25 mouse cellular contexts compared by ENCODE assay signal in genomic region chr5:73023801-73024200, GRCm38 (mm10). TPM values are rescaled to one million over a fixed set of nuclear protein-coding genes. Genes with fewer than 3 reads are reported as not detected.
A peak's percentile ranks its signal among the peaks of the same experiment; 100 is the strongest.
DNase-seq lines count a peak whose midpoint lies in the region; ATAC-seq lines count a peak whose summit lies in the region.
"Had no signal": no experiment of that assay in that cellular context is flagged by ENCODE, and none has a peak within 500 bp of the region (broad histone marks: within the 10 kb centered on the region; RNA-seq: fewer than 3 reads in every experiment).

No protein-coding gene starts in this region.

- no peak overlapping the region for H3K9ac ChIP-seq in heart, embryonic 11.5 days (ENCODE audit: low read depth, low read length)

- no peak overlapping the region for H3K4me2 ChIP-seq in heart, embryonic 11.5 days

- peaks cover 5% of the 10 kb centered on the region for H3K4me1 ChIP-seq in heart, embryonic 10.5 days
- peaks cover under 1% of the 10 kb centered on the region for H3K4me1 ChIP-seq in heart, embryonic 11.5 days (ENCODE audit: control insufficient read depth, insufficient read depth, low read length)

- no peak overlapping the region for H3K4me3 ChIP-seq in heart, embryonic 10.5 days
- no peak overlapping the region for H3K4me3 ChIP-seq in heart, embryonic 11.5 days (ENCODE audit: low read depth, low read length)

- peaks cover 52% of the 10 kb centered on the region for H3K36me3 ChIP-seq in heart, embryonic 10.5 days
- H3K36me3 ChIP-seq in heart, embryonic 11.5 days (ENCODE audit: control insufficient read depth, insufficient read depth, low read length), result peaks cover 6% of the 10 kb centered on the region

- 95% methylated on average over 13 of the region's 13 CpGs for WGBS in heart, embryonic 10.5 days
- WGBS in heart, embryonic 11.5 days (ENCODE audit: insufficient replicate concordance), result 93% methylated on average over 13 of the region's 13 CpGs

- ATAC-seq in heart, embryonic 11.5 days (replicated peaks; ENCODE audit: insufficient number of reproducible peaks, low FRiP score, low TSS enrichment), result no peak
- ATAC-seq: activated CD4-positive, CD25-positive, alpha-beta regulatory T cell, adult 4 months; CD4-positive, CD25-positive, alpha-beta regulatory T cell, adult 4 months; Patski had no signal

- no peak overlapping the region for H3K27ac ChIP-seq in heart, embryonic 10.5 days
- H3K27ac ChIP-seq in heart, embryonic 11.5 days (ENCODE audit: low read depth, low read length), result no peak overlapping the region

- no peaks in the 10 kb centered on the region for H3K9me3 ChIP-seq in heart, embryonic 10.5 days
- no peaks in the 10 kb centered on the region for H3K9me3 ChIP-seq in heart, embryonic 11.5 days (replicated peaks; ENCODE audit: control insufficient read depth, low read length)
- H3K9me3 ChIP-seq: G1E had no signal

- H3K27me3 ChIP-seq in heart, embryonic 10.5 days (ENCODE audit: insufficient read depth, poor library complexity, severe bottlenecking), result no peaks in the 10 kb centered on the region
- H3K27me3 ChIP-seq in heart, embryonic 11.5 days (ENCODE audit: control insufficient read depth, insufficient read depth, low read length), result no peaks in the 10 kb centered on the region
- H3K27me3 ChIP-seq: CH12.LX, Patski had no signal

- peak; percentile 73 for DNase-seq in heart, adult 11 months
- no peak for DNase-seq in heart, adult 8-10 months (ENCODE audit: low spot score)
- peak; percentile 59 for DNase-seq in heart, embryonic 10.5 days (ENCODE audit: low spot score)
- DNase-seq: adrenal gland, adult 2 months; adrenal gland, adult 8-10 months; adrenal gland, postnatal 10 days; adrenal gland, postnatal 14 days; adrenal gland, postnatal 25 days; adrenal gland, postnatal 36 days; B cell, adult 2 months; cerebellum, adult 11 months; cerebellum, adult 11-12 months; cerebellum, adult 18-20 months had no signal

RNA-seq across cellular contexts. Expression of gene Slc10a4, which starts 17.1 kb away (rescaled TPM):
- under 1 TPM in 1 of 4 experiments, not detected in 3; 0.11 TPM for total RNA-seq in heart, adult 8-10 months (2022)
- polyA plus RNA-seq in heart, embryonic 10.5 days (2016; fragmentation: Nextera tagmentation; extraction: Ambion mirVana), result 0.14 and 0.30 TPM in 2 replicates
- polyA plus RNA-seq in heart, embryonic 11.5 days (2014; fragmentation: Nextera tagmentation; extraction: Ambion mirVana), result 0.43 and 0.72 TPM in 2 replicates
- total RNA-seq: CH12.LX, MEL had no signal
- polyA plus RNA-seq: activated CD4-positive, CD25-positive, alpha-beta regulatory T cell, adult 4 months; C2C12; CD4-positive, CD25-positive, alpha-beta regulatory T cell, adult 4 months; G1E; Patski had no signal

RNA-seq across cellular contexts. Expression of gene Gm10135, which starts 49.3 kb away (rescaled TPM):
- not detected for total RNA-seq in heart, adult 8-10 months (2022)
- polyA plus RNA-seq in heart, embryonic 10.5 days (2016; fragmentation: Nextera tagmentation; extraction: Ambion mirVana), result not detected in 2 replicates
- not detected in 2 replicates for polyA plus RNA-seq in heart, embryonic 11.5 days (2014; fragmentation: Nextera tagmentation; extraction: Ambion mirVana)
- total RNA-seq: adrenal gland, adult 18-20 months; adrenal gland, adult 2 months; adrenal gland, adult 8-10 months; adrenal gland, postnatal 10 days; adrenal gland, postnatal 14 days; adrenal gland, postnatal 25 days; adrenal gland, postnatal 36 days; adrenal gland, postnatal 4 days; CH12.LX; ES-E14; G1E had no signal
- polyA plus RNA-seq: activated CD4-positive, CD25-positive, alpha-beta regulatory T cell, adult 4 months; adrenal gland, adult 2 months; brain, embryonic 14.5 days; C2C12; CD4-positive, CD25-positive, alpha-beta regulatory T cell, adult 4 months; G1E; Patski had no signal
